Mouse (Mus musculus) ES-E14 (cell line): ENCODE data around the gene Pitx1.

ENCODE experiments used
- CHD2 ChIP-seq: IDR thresholded peaks from 2 replicates; pipeline ENCODE4 v1.6.1; 2014; ENCODE audit warnings: mild to moderate bottlenecking, low read depth, low read length, inconsistent platforms
- HCFC1 ChIP-seq: IDR thresholded peaks from 2 replicates; pipeline ENCODE4 v1.6.1; 2012; ENCODE audit warnings: low read length, inconsistent platforms, borderline replicate concordance; ENCODE audit not compliant: insufficient read depth
- MAFK ChIP-seq: IDR thresholded peaks from 2 replicates; pipeline ENCODE4 v1.6.1; 2014; ENCODE audit warnings: mild to moderate bottlenecking, low read depth, low read length, inconsistent platforms; ENCODE audit not compliant: insufficient read depth
- ZC3H11A ChIP-seq: IDR thresholded peaks from 2 replicates; pipeline ENCODE4 v1.6.1; 2012; ENCODE audit warnings: low read depth, mild to moderate bottlenecking, inconsistent platforms, low read length, borderline replicate concordance
- ZNF384 ChIP-seq: IDR thresholded peaks from 2 replicates; pipeline ENCODE4 v1.6.1; 2012; ENCODE audit warnings: low read depth, low read length, inconsistent platforms

- TF ChIP-seq HCFC1, result no peak
- no peak for TF ChIP-seq CHD2
- no peak for TF ChIP-seq ZNF384
- no peak for TF ChIP-seq MAFK
- no peak for TF ChIP-seq ZC3H11A
Measured at GRCm38 (mm10) chr13:55826796-55827678, 9.0 kb downstream of the Pitx1 start.
